Mouse (Mus musculus) layer of hippocampus, adult 9-10 months (tissue): ENCODE results near the gene Top3b.
"Not testable (repeated sequence)": the region's sequence is repeated elsewhere in the genome, so short reads cannot be mapped to it uniquely, and the experiment has no call there.

ENCODE experiments used
- DNase-seq: peaks from one replicate; pipeline ENCODE4 v3.0.0; 2022; ENCODE audit warnings: low spot score

Top3b gene

DNA sequence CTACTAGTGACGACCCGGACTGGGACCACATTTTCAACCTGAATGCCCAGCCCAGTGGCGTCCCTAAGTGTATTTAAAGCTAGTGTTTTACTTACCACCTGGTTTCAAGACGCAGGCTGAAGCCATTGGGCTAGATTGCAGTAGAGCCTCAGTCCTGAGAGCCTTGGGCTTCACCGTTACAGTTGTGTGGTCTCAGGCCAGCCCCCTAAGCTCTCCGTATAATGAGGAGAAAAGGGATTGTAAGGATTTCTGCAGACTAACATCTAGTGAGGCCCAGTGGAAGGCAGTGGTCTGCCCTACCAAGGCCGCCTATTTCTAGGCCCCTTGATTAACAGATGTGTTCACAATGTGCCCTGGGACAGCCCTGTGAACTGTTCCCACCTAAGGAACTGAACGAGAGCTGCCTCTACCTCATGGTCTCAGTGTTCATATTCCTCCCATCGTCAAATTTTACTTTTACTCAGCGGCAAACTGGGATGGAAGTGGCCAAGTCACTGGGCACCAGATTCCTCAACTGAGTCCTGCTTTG is 26.6 kb downstream of the Top3b start:
- no peak for DNase-seq

DNA sequence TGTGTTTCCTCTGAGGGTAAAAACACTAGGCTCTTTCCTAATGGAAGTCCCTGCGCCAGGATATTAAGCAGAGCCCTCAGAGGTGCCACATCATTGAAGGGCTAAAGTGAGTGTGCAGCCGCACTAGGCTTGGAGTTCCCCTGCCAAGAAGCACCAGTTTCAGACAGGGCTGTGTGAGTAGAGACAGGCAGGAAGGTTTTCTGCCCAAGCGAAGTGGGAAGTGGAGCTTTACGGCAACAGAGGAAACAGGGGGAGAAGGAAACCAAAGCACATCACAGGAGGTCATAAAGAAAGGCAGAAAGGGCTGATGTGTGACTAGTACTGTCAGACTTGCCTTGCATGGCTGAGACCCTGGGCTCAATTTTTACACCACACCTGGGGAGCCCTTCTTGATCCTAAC is 31.8 kb downstream of the Top3b start:
- no peak for DNase-seq

- no peak for DNase-seq
Measured at GRCm38 (mm10) chr16:16903188-16903587, 32.7 kb downstream of the Top3b start.

DNA sequence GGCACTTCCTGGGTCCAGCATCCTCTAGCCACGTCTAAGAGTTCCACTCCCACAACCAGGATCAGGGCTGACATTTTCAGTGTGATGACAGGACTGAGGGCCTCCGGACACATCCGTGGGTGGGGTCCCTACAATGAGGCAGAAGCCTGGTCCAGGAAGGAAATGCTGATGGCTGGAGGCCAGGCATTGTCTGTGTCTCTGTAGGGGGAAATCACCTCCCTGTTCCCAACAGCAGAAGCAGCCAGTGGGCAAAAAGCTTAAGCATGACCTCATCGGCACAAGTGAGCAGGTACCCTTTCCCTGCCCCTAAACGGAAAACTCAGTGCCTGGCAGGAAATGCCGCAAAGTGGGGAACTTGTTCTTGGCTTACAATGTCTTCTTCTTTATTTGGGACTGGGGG is 37.3 kb downstream of the Top3b start:
- no peak for DNase-seq

GRCm38 (mm10) chr16:16911641-16912597 is 41.4 kb downstream of the Top3b start:
- DNase-seq = no peak

GRCm38 (mm10) chr16:16913440-16913839 is 42.9 kb downstream of the Top3b start:
- no peak for DNase-seq

- no peak for DNase-seq
Measured at GRCm38 (mm10) chr16:16918441-16919117, 48.0 kb downstream of the Top3b start.

DNA sequence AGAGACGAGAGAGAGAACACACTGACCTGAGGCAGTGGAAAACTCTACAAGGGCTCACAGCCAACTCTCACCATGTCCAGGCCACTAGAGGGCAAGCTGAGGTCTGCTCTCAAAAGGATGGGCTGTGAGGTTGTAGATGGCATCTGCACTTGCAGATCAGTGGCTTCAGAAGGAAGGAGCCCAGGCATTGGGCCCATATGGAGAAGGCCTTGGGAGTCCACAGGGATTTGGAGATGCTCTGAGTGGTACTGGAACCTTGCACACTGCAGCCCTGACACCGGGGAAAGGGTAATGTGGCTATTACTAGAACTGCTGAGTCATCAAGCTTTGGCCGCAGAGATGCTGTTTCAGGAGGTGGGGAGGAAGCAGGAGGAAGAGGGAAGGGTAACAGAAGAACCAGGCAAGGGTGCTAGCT is 50.5 kb downstream of the Top3b start:
- DNase-seq = no peak

GRCm38 (mm10) chr16:16924481-16924880 is 53.9 kb downstream of the Top3b start:
- DNase-seq = no peak

DNA sequence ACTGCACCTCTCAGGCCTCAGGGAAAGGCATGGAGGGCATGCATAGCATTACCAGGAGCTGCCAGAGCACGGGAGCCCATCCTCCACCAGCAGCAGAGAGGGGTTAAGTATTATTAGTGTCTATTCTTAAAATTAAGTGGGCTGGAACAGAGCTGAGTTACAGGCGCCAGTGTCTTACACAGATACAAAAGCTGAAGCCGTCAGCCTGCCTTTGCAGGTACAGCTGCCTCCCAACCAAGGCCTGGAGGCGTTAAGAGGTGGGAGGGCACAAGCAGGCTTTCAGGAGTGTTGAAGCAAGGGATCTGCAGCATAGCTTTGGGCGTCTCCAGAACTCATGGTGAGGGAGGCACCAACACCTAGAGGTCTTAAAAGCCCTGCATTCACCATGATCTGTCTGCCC is 56.0 kb downstream of the Top3b start:
- DNase-seq = no peak

DNA sequence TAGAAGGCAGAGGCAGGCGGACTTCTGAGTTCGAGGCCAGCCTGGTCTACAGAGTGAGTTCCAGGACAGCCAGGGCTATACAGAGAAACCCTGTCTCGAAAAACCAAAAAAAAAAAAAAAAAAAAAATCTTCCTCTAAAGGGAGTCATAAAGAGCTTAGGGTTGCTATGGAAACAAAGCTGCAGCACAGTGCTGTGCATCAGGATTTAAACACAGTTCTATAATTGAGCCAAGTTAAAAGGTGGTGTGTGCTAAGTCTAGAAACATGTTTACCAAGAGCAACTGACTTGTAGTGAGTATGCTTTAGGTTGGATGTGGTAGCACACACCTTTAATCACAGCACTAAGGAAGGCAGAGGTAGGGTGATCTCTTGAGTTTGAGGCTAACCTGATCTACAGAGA is 58.4 kb downstream of the Top3b start:
- not testable (repeated sequence) for DNase-seq

DNA sequence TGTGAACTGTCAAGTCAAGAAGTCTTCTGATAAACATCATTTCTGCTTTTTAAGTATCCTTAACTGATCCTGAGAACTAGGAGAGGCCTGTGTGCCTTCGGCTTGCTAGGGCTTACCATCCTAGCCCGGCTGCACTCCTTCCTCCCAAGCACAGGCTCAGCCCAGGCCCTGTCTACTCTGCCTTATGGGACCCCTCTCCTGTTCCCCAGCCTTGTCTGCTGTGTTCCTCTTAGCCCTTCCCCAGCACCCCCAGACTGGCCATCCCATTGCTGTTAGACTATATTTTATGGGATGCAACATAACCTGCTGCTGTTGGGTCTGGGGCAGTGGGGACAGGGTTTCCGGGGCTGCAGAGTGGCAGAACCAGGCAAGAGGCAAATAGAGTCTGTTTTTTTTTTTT is 59.8 kb downstream of the Top3b start:
- no peak for DNase-seq

DNA sequence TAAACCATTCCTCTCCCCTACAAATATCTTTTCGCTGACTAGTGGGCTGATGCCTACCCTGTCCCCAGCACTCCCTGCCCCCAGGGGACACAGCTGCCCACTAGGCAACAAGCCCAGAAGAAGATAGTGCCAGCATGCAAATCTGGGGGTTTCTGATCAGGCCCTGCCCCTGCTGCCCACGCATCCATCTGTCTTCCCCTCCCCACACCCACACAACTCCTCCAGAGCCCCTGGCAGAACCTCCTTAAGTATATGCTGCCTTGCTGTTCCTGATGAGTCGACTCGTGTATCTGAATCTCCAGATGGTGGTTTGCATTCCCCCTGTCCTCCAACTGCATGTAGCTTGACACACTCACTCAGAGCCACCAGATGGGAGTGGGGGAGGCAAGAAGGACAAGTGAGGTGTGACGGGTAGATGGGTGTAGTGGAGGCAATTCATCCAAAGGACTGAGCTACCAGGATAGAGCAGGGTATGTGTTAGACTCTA is 60.3 kb downstream of the Top3b start:
- peak; percentile 85 for DNase-seq

DNA sequence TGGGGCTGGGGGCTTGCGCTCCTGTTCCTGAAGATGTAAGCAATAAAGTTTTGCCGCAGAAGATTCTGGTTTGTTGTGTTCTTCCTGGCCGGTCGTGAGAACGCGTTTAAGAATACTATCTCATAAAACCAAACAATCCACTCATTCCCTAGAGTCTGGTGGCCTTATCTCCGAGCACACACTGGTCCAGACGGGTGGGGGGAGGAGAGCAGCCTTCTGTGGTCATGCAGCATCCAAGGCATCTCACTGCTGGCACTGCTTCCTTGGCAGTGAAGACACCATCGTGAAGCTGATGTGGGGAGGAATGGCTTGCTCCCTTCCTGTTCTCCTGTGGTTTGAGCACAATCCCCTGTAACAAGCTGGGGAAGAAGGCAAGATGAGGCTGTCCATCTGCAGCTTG is 69.0 kb downstream of the Top3b start:
- DNase-seq = no peak

DNA sequence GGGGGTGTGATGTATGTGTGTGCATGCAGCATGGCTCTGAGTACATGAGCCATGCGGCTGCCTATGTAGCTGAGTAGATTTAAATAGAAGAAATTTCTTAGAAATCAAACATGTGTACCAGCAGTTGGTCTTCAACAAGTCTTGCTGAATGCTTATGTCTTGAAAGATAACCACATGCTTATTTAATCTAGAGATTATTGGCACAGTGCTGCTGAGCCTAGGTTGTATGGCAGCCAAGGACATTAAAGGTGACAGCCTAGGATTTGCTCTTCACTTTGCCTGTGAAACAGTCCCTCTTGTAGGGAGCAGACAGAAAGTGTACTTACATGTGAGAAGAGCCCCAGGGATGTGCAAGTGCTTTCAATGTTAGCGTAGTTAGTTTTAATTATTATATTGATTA is 70.5 kb downstream of the Top3b start:
- no peak for DNase-seq
